Mouse (Mus musculus): ENCODE results near the gene Cxcl15. TPM values are rescaled to one million over a fixed set of nuclear protein-coding genes. Genes with fewer than 3 reads are reported as not detected.

The Cxcl15 gene
- 0.06 and 0.26 TPM in 2 replicates for polyA plus RNA-seq (2015; fragmentation: Nextera tagmentation; extraction: Ambion mirVana)

DNA sequence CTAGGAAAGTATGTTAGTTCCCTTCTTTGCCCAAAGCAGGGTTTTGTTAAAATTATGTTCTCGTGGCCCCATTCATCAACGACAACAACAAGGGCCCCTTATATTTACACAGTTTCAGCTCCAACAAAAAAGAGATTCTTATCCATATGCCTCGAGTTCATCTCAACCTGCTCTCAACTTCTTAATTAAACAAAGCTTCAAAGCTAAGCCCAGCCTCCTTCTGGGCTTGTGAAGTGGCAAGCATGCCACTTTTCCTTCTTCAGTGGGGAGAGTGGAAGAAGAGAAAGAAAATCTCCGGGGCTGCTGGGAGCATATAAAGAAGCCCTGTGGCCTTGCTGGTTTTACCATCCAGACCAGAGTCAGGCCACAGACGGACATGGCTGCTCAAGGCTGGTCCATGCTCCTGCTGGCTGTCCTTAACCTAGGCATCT, at the start of gene Cxcl15:
TSS of gene Cxcl15 (plus strand) at position 340 of the 431 bp plus-strand sequence.
- no peak within 1 kb of the TSS for H3K4me3 ChIP-seq
- ATAC-seq (ENCODE audit: low FRiP score, low read depth) = no peak
- no peak within 1 kb of the TSS for H3K9ac ChIP-seq
- no peaks in the 10 kb centered on the region for H3K36me3 ChIP-seq
- 61% methylated on average over 5 of the region's 5 CpGs for WGBS
- H3K27ac ChIP-seq = peak within 1 kb of the TSS; percentile 18; the same call in 1 of the 2 replicates
- H3K27me3 ChIP-seq = no peaks in the 10 kb centered on the region
- H3K4me2 ChIP-seq (replicated peaks) = no peak within 1 kb of the TSS
- no peaks in the 10 kb centered on the region for H3K9me3 ChIP-seq
- H3K4me1 ChIP-seq = peaks cover 19% of the 10 kb centered on the region

DNA sequence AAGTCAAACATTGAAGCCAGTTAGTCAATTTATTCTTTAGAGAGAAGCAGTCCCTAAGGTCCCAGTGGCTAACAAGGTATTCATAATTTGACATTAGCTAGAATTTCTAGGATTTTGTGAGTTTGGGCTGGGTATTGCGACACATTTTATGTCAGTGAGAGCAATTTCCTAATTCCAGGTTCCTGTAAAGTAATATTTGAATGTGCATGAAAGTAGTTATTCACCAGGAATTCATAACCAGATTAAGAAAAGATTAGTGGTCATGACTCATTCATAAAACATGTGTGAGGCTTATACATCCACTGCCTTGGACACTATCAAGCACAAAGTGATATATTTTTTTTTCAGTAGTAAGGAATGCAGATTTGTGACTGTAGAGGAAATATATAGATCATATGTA, 40.4 kb upstream of the Cxcl15 start:
- ATAC-seq (ENCODE audit: low FRiP score, low read depth) = no peak
- Histone ChIP-seq H3K4me3 (no peak overlapping the region), H3K36me3 (no peaks in the 10 kb centered on the region), H3K9ac (no peak overlapping the region), H3K27ac (no peak overlapping the region), H3K4me2 (replicated peaks) (no peak overlapping the region), H3K27me3 (peaks cover 4% of the 10 kb centered on the region), H3K9me3 (no peaks in the 10 kb centered on the region), H3K4me1 (peaks cover 19% of the 10 kb centered on the region)
- 89% methylated on average over 1 of the region's 1 CpGs for WGBS

DNA sequence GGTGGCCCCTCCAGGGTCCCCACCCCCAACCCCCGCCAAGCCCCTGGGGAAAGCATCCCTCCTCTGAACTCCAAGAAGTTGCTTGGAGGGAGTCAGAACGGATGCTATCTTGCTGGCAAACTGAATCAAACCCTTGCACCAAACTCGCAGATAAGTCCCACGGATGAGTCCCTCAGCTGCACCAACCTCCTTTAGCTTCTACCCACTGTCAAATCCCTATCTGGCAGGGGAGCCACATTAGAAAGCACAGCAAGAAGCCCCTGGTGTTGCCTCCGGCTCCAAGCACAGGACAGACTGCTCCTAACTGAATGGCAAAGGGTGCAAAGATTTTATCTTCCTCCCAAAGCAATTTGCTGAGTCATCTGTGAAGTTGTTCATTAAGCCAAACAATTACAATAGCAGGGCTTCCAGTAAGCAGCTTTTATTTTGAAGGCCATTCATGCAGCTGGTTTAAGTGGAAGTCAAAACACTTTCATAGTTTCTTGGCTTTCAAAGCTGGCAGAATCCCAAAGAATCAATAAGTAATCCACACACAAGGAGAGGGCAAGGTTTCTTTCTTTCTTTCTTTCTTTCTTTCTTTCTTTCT, 36.2 kb upstream of the Cxcl15 start:
- peaks cover 23% of the 10 kb centered on the region for H3K27me3 ChIP-seq
- H3K36me3 ChIP-seq = no peaks in the 10 kb centered on the region
- no peak overlapping the region for H3K4me3 ChIP-seq
- ATAC-seq (ENCODE audit: low FRiP score, low read depth) = no peak
- 32% methylated on average over 5 of the region's 5 CpGs for WGBS
- no peak overlapping the region for H3K4me2 ChIP-seq (replicated peaks)
- no peak overlapping the region for H3K9ac ChIP-seq
- no peak overlapping the region for H3K27ac ChIP-seq
- H3K9me3 ChIP-seq = no peaks in the 10 kb centered on the region
- H3K4me1 ChIP-seq = peaks cover 26% of the 10 kb centered on the region

DNA sequence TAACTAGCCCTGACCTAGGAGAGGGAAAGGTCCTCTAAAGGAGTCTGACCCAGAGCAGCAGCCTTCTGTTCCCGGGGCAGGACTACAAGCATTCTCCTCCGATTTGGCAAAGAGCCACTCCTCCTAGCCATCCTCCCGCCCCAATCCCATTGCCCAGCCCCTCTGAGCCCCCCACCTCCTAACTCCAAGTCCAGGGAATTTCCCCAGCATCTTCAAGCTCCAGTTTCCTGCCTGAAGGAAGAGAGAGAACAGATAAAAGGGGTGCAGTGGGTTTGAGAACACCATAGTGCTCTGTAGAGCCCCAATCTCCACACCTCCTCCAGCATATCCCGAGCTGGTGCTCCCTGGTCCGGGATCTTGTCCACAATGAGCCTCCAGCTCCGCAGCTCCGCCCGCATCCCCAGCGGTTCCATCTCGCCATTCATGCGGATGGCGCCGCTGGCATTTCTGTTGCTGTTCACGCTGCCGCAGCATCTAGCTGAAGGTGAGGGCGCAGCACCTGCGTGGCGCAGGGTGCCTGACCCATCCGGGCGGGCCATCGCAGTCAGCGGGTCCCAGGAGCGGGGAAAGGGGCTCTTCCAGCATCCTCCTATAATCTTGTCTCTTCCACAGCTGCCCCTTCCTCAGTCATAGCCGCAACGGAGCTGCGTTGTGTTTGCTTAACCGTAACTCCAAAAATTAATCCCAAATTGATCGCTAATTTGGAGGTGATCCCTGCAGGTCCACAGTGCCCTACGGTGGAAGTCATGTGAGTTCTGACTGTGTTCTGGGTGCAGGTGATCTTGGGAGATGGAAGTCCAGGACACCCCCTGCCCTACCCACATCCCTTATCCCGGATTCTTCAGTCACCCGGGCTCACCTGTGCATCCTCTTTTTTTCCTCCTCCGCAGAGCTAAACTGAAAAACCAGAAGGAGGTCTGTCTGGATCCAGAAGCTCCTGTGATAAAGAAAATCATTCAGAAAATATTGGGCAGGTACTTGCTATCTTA, 35.0 kb upstream of the Cxcl15 start, which contains the start of gene Cxcl5:
TSS of gene Cxcl5 (plus strand) at position 284 of the 989 bp plus-strand sequence.
- 6% methylated on average over 32 of the region's 32 CpGs for WGBS
- H3K36me3 ChIP-seq = no peaks in the 10 kb centered on the region
- H3K4me2 ChIP-seq (replicated peaks) = peak within 1 kb of the TSS; percentile 71
- peaks cover 26% of the 10 kb centered on the region for H3K4me1 ChIP-seq
- no peaks in the 10 kb centered on the region for H3K9me3 ChIP-seq
- peak within 1 kb of the TSS; percentile 54 for H3K9ac ChIP-seq
- H3K4me3 ChIP-seq = peak within 1 kb of the TSS; percentile 43
- peak; percentile 17; the same call in 1 of the 2 replicates for ATAC-seq (ENCODE audit: low FRiP score, low read depth)
- peaks cover 23% of the 10 kb centered on the region for H3K27me3 ChIP-seq
- H3K27ac ChIP-seq = no peak within 1 kb of the TSS

DNA sequence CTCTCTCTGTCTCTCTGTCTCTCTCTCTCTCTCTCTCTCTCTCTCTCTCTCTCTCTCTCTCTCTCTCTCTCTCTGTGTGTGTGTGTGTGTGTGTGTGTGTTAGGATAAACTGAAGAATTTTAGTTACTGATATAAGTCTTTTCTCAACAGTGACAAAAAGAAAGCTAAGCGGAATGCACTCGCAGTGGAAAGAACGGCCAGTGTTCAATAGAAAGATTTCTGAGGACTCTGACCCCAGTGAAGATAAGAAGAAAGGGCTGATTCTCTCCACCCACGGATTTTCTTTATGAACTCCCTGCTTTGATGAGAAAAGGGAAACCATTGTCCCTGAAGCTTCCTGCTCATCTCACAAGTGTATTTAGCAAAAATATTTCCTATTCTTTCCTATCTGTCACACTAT, 34.0 kb upstream of the Cxcl15 start:
- Histone ChIP-seq H3K27ac (no peak overlapping the region), H3K9ac (no peak overlapping the region), H3K36me3 (no peaks in the 10 kb centered on the region), H3K4me2 (replicated peaks) (no peak overlapping the region), H3K4me1 (peaks cover 26% of the 10 kb centered on the region), H3K27me3 (peaks cover 23% of the 10 kb centered on the region), H3K4me3 (no peak overlapping the region), H3K9me3 (no peaks in the 10 kb centered on the region)
- WGBS = 70% methylated on average over 4 of the region's 4 CpGs
- ATAC-seq (ENCODE audit: low FRiP score, low read depth) = no peak

DNA sequence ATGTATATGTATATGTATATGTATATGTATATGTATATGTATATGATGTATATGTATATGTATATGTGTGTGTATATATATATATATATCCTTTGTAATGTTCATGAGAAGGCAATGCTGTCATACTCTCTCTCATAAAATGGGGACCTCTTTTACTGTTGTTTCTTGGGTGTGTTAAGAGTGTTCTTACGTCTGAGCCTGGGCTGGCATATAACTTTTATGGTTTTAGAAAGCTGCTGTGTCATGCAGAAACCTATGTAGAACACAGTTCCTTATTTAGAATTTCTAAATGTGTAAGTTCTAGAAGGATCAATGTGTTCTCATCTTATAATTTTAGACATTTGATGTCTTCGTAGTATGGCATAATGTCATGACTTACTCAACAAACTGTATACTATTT, 33.5 kb upstream of the Cxcl15 start:
- Histone ChIP-seq H3K4me1 (peaks cover 26% of the 10 kb centered on the region), H3K36me3 (no peaks in the 10 kb centered on the region), H3K9ac (no peak overlapping the region), H3K9me3 (no peaks in the 10 kb centered on the region), H3K4me3 (no peak overlapping the region), H3K27ac (no peak overlapping the region), H3K27me3 (peaks cover 26% of the 10 kb centered on the region), H3K4me2 (replicated peaks) (no peak overlapping the region)
- no peak for ATAC-seq (ENCODE audit: low FRiP score, low read depth)
- WGBS = 78% methylated on average over 2 of the region's 2 CpGs

DNA sequence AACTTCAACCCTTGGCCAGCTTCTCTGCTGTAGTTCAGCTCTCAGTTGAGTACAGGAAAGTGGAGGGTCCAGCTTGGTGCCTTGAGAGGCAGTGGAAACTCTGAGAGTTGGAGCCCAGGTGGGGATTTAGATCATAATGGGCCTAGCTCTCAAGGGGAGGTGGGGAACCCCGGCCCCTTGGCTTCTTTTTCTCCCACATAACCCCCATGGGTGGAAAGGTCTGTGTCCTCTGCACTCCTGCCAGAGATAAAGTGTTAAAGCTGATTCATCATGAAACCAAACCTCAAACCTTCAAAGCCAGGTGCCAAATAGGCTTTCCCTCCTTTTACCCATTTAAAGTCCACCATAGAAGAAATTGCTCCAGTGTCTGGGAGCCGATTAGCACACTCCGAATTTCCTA, 32.5 kb upstream of the Cxcl15 start:
- Histone ChIP-seq H3K4me2 (replicated peaks) (no peak overlapping the region), H3K36me3 (no peaks in the 10 kb centered on the region), H3K4me3 (no peak overlapping the region), H3K27ac (no peak overlapping the region), H3K27me3 (peaks cover 29% of the 10 kb centered on the region), H3K9me3 (no peaks in the 10 kb centered on the region), H3K9ac (no peak overlapping the region), H3K4me1 (peaks cover 26% of the 10 kb centered on the region)
- no peak for ATAC-seq (ENCODE audit: low FRiP score, low read depth)
- WGBS = 81% methylated on average over 3 of the region's 3 CpGs

DNA sequence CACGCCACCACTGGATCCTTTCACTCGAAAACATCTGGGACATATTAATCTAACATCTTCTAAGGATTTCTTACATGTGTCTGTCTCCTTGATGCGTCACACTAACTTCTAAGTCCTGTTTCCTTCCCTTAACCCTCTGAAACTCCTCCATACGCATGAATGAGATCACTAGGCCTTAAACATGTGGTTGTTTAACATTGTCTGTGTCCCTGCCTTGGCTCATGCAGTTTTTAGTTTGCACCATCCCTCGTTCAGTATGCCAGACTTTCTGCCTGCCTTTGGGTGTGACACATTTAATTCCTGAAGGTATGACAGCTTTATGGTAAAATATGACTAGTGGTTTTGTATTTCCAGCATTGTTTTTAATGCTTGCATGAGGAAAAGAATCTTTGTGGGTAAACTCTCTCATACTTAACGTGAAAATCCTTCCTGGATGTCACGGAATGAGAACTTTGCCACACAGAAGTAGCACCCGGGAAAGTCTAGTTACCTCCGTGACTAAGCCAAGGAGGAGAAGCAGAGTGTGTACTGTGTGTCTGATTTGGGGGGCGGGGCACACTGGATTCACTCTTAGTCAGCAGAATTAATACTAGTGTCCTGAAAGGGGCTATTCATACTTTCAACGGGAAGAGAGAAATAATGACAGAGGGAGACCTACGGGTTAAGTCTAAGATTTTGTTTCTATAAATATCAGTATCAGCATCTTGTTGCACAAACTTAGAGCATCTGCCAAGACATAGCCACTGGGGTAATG, 30.2 kb upstream of the Cxcl15 start:
- H3K9ac ChIP-seq = no peak overlapping the region
- no peak overlapping the region for H3K4me2 ChIP-seq (replicated peaks)
- 63% methylated on average over 12 of the region's 12 CpGs for WGBS
- peaks cover 32% of the 10 kb centered on the region for H3K27me3 ChIP-seq
- no peak overlapping the region for H3K27ac ChIP-seq
- no peaks in the 10 kb centered on the region for H3K9me3 ChIP-seq
- no peak overlapping the region for H3K4me3 ChIP-seq
- no peaks in the 10 kb centered on the region for H3K36me3 ChIP-seq
- H3K4me1 ChIP-seq = peaks cover 6% of the 10 kb centered on the region
- no peak for ATAC-seq (ENCODE audit: low FRiP score, low read depth)

DNA sequence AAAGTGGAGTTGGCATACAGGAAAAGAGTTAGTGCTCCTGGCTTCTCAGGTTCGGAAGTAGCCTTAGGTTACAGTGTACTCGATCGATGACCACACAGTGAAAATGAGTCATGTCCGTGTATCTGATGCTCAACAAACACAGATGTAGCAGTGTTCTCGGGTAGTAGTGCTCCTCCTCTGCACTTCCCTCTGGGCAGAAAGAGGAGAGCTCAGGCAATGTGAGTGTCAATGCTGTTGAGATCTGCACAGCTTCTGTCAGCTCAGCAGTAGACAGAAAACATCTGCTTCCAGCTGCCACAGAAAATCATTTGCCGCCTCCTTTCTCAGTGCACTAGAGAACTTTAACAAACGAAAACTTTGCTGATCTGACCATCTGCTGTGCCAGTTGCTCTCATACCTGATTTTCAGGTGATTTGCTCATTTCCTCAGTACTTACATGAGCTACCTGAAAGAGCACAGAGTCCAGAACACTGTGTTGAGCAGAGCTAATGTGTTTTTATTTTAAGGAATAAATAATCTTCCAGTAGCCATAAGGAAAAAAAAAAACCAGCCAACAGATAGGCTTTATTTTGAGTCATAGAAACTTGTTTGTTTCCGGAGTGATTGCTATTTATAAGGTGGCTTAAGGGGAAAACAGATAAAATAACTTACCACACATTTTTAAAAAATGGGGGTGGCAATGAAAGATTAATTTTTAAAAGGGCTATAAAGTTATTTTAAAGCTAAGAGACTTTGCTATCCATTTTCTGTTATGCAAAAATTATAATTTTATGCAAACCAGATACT, 28.3 kb upstream of the Cxcl15 start:
- Histone ChIP-seq H3K27ac (no peak overlapping the region), H3K4me3 (no peak overlapping the region), H3K4me2 (replicated peaks) (no peak overlapping the region), H3K9ac (no peak overlapping the region), H3K27me3 (peaks cover 23% of the 10 kb centered on the region), H3K4me1 (peaks cover 2% of the 10 kb centered on the region; the same call in 1 of the 2 replicates), H3K36me3 (no peaks in the 10 kb centered on the region), H3K9me3 (no peaks in the 10 kb centered on the region)
- WGBS = 55% methylated on average over 8 of the region's 8 CpGs
- no peak for ATAC-seq (ENCODE audit: low FRiP score, low read depth)

DNA sequence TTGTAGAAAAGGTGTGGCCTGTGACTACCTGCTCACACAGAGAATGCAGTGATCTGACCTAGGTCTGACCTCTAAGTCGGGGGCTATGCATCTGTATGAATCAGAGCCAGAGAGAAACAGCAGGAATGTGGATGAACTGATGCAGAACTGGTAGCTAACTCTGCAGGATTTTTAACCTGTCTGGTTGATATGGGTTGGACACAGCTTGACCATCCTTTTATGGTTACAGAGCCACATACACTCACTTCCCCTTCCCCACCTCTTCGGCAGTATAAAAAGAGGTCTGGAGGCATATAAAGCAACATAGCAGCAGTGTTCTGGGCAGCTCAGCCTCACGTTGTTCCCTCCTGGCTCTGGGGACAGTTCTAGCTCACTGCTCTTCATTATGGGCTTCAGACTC, 26.1 kb upstream of the Cxcl15 start, which contains the start of gene Ppbp:
TSS of gene Ppbp (plus strand) at position 301 of the 400 bp plus-strand sequence.
- WGBS = 52% methylated on average over 3 of the region's 3 CpGs
- Histone ChIP-seq H3K27ac (no peak within 1 kb of the TSS), H3K4me2 (replicated peaks) (no peak within 1 kb of the TSS), H3K4me3 (no peak within 1 kb of the TSS), H3K9me3 (no peaks in the 10 kb centered on the region), H3K4me1 (peaks cover 6% of the 10 kb centered on the region; the same call in 1 of the 2 replicates), H3K9ac (no peak within 1 kb of the TSS), H3K36me3 (no peaks in the 10 kb centered on the region), H3K27me3 (peaks cover 22% of the 10 kb centered on the region)
- no peak for ATAC-seq (ENCODE audit: low FRiP score, low read depth)

DNA sequence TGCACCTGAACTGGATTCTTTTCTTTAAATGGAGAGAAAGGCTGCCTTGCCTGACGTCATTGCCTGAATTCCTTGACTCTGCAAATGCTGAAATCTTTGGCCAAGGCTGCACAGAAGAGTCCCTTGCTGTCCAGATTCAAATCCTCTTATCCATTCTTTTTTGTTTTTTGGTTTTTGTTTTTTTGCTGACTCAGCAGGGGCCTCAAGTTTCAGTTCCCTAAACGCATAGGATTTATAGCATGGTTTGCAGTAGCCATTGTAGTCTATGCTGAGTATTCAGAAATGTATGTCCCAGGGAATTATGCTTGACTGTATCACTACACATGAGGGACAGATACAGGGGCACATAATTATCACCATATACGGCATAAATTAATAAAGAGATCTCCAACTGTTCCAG, 23.0 kb upstream of the Cxcl15 start:
- no peak for ATAC-seq (ENCODE audit: low FRiP score, low read depth)

More for the DNA sequence above, 23.0 kb upstream of the Cxcl15 start:
- H3K27me3 ChIP-seq = peaks cover 16% of the 10 kb centered on the region
- no peaks in the 10 kb centered on the region for H3K9me3 ChIP-seq
- H3K4me2 ChIP-seq (replicated peaks) = no peak overlapping the region
- H3K27ac ChIP-seq = no peak overlapping the region
- no peaks in the 10 kb centered on the region for H3K36me3 ChIP-seq
- 60% methylated on average over 3 of the region's 3 CpGs for WGBS
- H3K9ac ChIP-seq = no peak overlapping the region
- H3K4me3 ChIP-seq = no peak overlapping the region
- peaks cover 6% of the 10 kb centered on the region; the same call in 1 of the 2 replicates for H3K4me1 ChIP-seq

Measured in limb, embryonic 13.5 days (tissue).